Mouse (Mus musculus) right cerebral cortex, postnatal 25 days (tissue): Measurements from ENCODE around the gene Invs.
"Not testable (repeated sequence)": the region's sequence is repeated elsewhere in the genome, so short reads cannot be mapped to it uniquely, and the experiment has no call there.

Experiments used
- DNase-seq: peaks from one replicate; pipeline ENCODE4 v3.0.0; 2022

The Invs gene

GRCm38 (mm10) chr4:48328042-48328441 is 48.5 kb downstream of the Invs start:
- DNase-seq: no peak

- no peak for DNase-seq
These were observed 53.0 kb downstream of the Invs start for GRCm38 (mm10) chr4:48332453-48333051.

- no peak for DNase-seq
These were observed 55.6 kb downstream of the Invs start for GRCm38 (mm10) chr4:48334927-48335763.

GRCm38 (mm10) chr4:48342705-48343104 is 63.1 kb downstream of the Invs start:
- DNase-seq: no peak

- DNase-seq: no peak
These were observed 82.8 kb downstream of the Invs start for GRCm38 (mm10) chr4:48362367-48362766.

- no peak for DNase-seq
These were observed 91.5 kb downstream of the Invs start for GRCm38 (mm10) chr4:48371037-48371436.

- DNase-seq: peak; percentile 61
These were observed 101.4 kb downstream of the Invs start for GRCm38 (mm10) chr4:48380940-48381339.

GRCm38 (mm10) chr4:48382506-48382905 is 102.9 kb downstream of the Invs start:
- DNase-seq: no peak

GRCm38 (mm10) chr4:48396949-48397348 is 117.4 kb downstream of the Invs start:
- DNase-seq: no peak

- no peak for DNase-seq
These were observed 123.6 kb downstream of the Invs start for GRCm38 (mm10) chr4:48403066-48403640.

- DNase-seq: not testable (repeated sequence)
These were observed 126.3 kb downstream of the Invs start for GRCm38 (mm10) chr4:48405724-48406491.

- DNase-seq: peak; percentile 44
These were observed 127.9 kb downstream of the Invs start for GRCm38 (mm10) chr4:48407350-48408039.

- DNase-seq: no peak
These were observed 133.9 kb downstream of the Invs start for GRCm38 (mm10) chr4:48413473-48413872.

GRCm38 (mm10) chr4:48415838-48416335 is 136.3 kb downstream of the Invs start:
- no peak for DNase-seq

- DNase-seq: no peak
These were observed 139.4 kb downstream of the Invs start for GRCm38 (mm10) chr4:48418831-48419468.

GRCm38 (mm10) chr4:48422633-48423032 is 143.1 kb downstream of the Invs start:
- DNase-seq: no peak

GRCm38 (mm10) chr4:48423738-48424137 is 144.2 kb downstream of the Invs start:
- no peak for DNase-seq

GRCm38 (mm10) chr4:48427413-48427812 is 147.9 kb downstream of the Invs start:
- DNase-seq: no peak

GRCm38 (mm10) chr4:48428054-48428453 is 148.5 kb downstream of the Invs start:
- no peak for DNase-seq

GRCm38 (mm10) chr4:48454106-48454773 is 174.7 kb downstream of the Invs start:
- DNase-seq: no peak

GRCm38 (mm10) chr4:48458436-48458835 is 178.9 kb downstream of the Invs start:
- DNase-seq: no peak
